Mouse (Mus musculus) liver, adult 2 months (tissue): Measurements from ENCODE around the gene Ptp4a2. TPM values are rescaled to one million over a fixed set of nuclear protein-coding genes. Genes with fewer than 3 reads are reported as not detected.
"Not testable (repeated sequence)": the region's sequence is repeated elsewhere in the genome, so short reads cannot be mapped to it uniquely, and the experiment has no call there.

ENCODE experiments used
- DNase-seq: peaks from one replicate; pipeline ENCODE4 v3.0.0-alpha.2; 2011; ENCODE audit warnings: low read depth, low spot score; ENCODE audit errors: extremely low read depth
- H3K27ac ChIP-seq: fragments of 200-500 bp; replicated peaks from 2 replicates; pipeline ENCODE4 v1.5.1; 2012; ENCODE audit warnings: low read depth, mild to moderate bottlenecking, control low read depth, inconsistent platforms, low read length; ENCODE audit not compliant: insufficient read depth
- H3K27me3 ChIP-seq: fragments of 200-500 bp; 2 replicates; pipeline ENCODE4 v1.6.1; 2012; ENCODE audit warnings: mild to moderate bottlenecking, moderate library complexity, low read length, inconsistent platforms; ENCODE audit not compliant: control insufficient read depth, insufficient read depth
- H3K36me3 ChIP-seq: fragments of 200-500 bp; 2 replicates; pipeline ENCODE4 v1.6.1; 2012; ENCODE audit warnings: low read length, inconsistent platforms; ENCODE audit not compliant: control insufficient read depth, insufficient read depth
- H3K4me1 ChIP-seq: fragments of 200-500 bp; 2 replicates; pipeline ENCODE4 v1.6.1; 2011; ENCODE audit warnings: low read length; ENCODE audit not compliant: control insufficient read depth, insufficient read depth
- H3K4me3 ChIP-seq: fragments of 200-500 bp; 2 replicates; pipeline ENCODE4 v1.5.1; 2011; ENCODE audit warnings: low read depth, mild to moderate bottlenecking, control low read depth, low read length, moderate library complexity; ENCODE audit not compliant: insufficient read depth
- H3K79me2 ChIP-seq: fragments of 200-500 bp; 2 replicates; pipeline ENCODE4 v1.6.1; 2012; ENCODE audit warnings: inconsistent platforms, mild to moderate bottlenecking, low read length, moderate library complexity; ENCODE audit not compliant: control insufficient read depth, insufficient read depth
- H3K9ac ChIP-seq: fragments of 200-500 bp; 2 replicates; pipeline ENCODE4 v1.6.1; 2012; ENCODE audit warnings: low read depth, mild to moderate bottlenecking, control low read depth, inconsistent platforms, low read length
- CTCF ChIP-seq: fragments of 200-500 bp; IDR thresholded peaks from 2 replicates; pipeline ENCODE4 v1.5.1; 2011; ENCODE audit warnings: low read depth, low read length, control low read depth
- POLR2A ChIP-seq: fragments of 200-500 bp; IDR thresholded peaks from 2 replicates; pipeline ENCODE4 v1.6.1; 2011; ENCODE audit warnings: low read length, control low read depth; ENCODE audit not compliant: insufficient read depth; ENCODE audit errors: extremely low read depth
- WGBS: fragments of 180-500 bp; shearing (Covaris S2); methylation state at CpG from one replicate; pipeline ENCODE4 v1.1.7; 2018; 5-methylcytosine and 5-hydroxymethylcytosine counted together
- polyA plus RNA-seq: library from polyadenylated mRNA; depleted of rRNA; stranded (reverse); fragments of >200 nt; gene quantifications from 2 replicates; pipeline ENCODE4 v1.2.3, GENCODE M21; 2012; rRNA removed
- total RNA-seq: library from RNA; depleted of rRNA; stranded (reverse); fragments of >200 nt; gene quantifications from 2 replicates; pipeline ENCODE4 v1.2.3, GENCODE M21; 2014; rRNA removed

Gene Ptp4a2
- total and polyA plus RNA-seq, 2 experiments = 41.1 to 63.4 TPM

GRCm38 (mm10) chr4:129884041-129884930, 73.3 kb downstream of the Ptp4a2 start:
- Histone ChIP-seq H3K27me3 (no peaks in the 10 kb centered on the region), H3K9ac (no peak overlapping the region; the same call in 1 of the 2 replicates), H3K4me3 (no peak overlapping the region), H3K4me1 (peaks cover 7% of the 10 kb centered on the region; the same call in 1 of the 2 replicates), H3K27ac (no peak overlapping the region), H3K36me3 (no peaks in the 10 kb centered on the region), H3K79me2 (no peaks in the 10 kb centered on the region)
- no peak for TF ChIP-seq POLR2A
- no peak for TF ChIP-seq CTCF
- 89% methylated on average over 12 of the region's 12 CpGs for WGBS
- no peak for DNase-seq

GRCm38 (mm10) chr4:129889661-129890060, 78.6 kb downstream of the Ptp4a2 start:
- TF ChIP-seq POLR2A (no peak), CTCF (no peak)
- H3K4me3 ChIP-seq = no peak overlapping the region
- no peaks in the 10 kb centered on the region for H3K4me1 ChIP-seq
- no peaks in the 10 kb centered on the region for H3K79me2 ChIP-seq
- H3K27me3 ChIP-seq = no peaks in the 10 kb centered on the region
- no peak overlapping the region for H3K27ac ChIP-seq
- no peak for DNase-seq
- no peak overlapping the region for H3K9ac ChIP-seq
- H3K36me3 ChIP-seq = no peaks in the 10 kb centered on the region
- 88% methylated on average over 10 of the region's 10 CpGs for WGBS

- TF ChIP-seq CTCF (no peak), POLR2A (no peak)
- Histone ChIP-seq H3K79me2 (no peaks in the 10 kb centered on the region), H3K4me3 (no peak overlapping the region), H3K36me3 (no peaks in the 10 kb centered on the region), H3K4me1 (no peaks in the 10 kb centered on the region), H3K27me3 (no peaks in the 10 kb centered on the region), H3K27ac (no peak overlapping the region), H3K9ac (no peak overlapping the region)
- no peak for DNase-seq
- WGBS = 89% methylated on average over 7 of the region's 7 CpGs
Observed at GRCm38 (mm10) chr4:129890094-129890493, 79.1 kb downstream of the Ptp4a2 start.

GRCm38 (mm10) chr4:129894861-129895260, 83.8 kb downstream of the Ptp4a2 start:
- no peak overlapping the region for H3K4me3 ChIP-seq
- no peak overlapping the region for H3K27ac ChIP-seq
- TF ChIP-seq POLR2A (no peak), CTCF (no peak)
- no peak for DNase-seq
- H3K79me2 ChIP-seq = no peaks in the 10 kb centered on the region
- H3K9ac ChIP-seq = no peak overlapping the region
- H3K27me3 ChIP-seq = no peaks in the 10 kb centered on the region
- H3K4me1 ChIP-seq = no peaks in the 10 kb centered on the region
- no peaks in the 10 kb centered on the region for H3K36me3 ChIP-seq
- 96% methylated on average over 3 of the region's 3 CpGs for WGBS

GRCm38 (mm10) chr4:129898815-129899214, 87.8 kb downstream of the Ptp4a2 start:
- H3K4me1 ChIP-seq, H3K27ac ChIP-seq, H3K36me3 ChIP-seq, H3K4me3 ChIP-seq, H3K9ac ChIP-seq, H3K79me2 ChIP-seq, H3K27me3 ChIP-seq, DNase-seq: not testable (repeated sequence)
- 97% methylated on average over 18 of the region's 18 CpGs for WGBS

Other genes with a start within 250 kb of the Ptp4a2 start
- 0.92 and 1.1 TPM in 2 replicates for gene Lck, start 237.6 kb upstream of the Ptp4a2 start, total RNA-seq
- 1.7 and 1.9 TPM in 2 replicates for gene Lck, start 237.6 kb upstream of the Ptp4a2 start, polyA plus RNA-seq
- 11.8 and 14.4 TPM in 2 replicates for gene Fam167b, start 232.7 kb upstream of the Ptp4a2 start, total RNA-seq
- gene Fam167b, start 232.7 kb upstream of the Ptp4a2 start, polyA plus RNA-seq = 17.5 and 20.3 TPM in 2 replicates
- gene Eif3i, start 210.6 kb upstream of the Ptp4a2 start, total RNA-seq = 170 and 204 TPM in 2 replicates
- gene Eif3i, start 210.6 kb upstream of the Ptp4a2 start, polyA plus RNA-seq = 186 and 205 TPM in 2 replicates
- 65.6 and 67.5 TPM in 2 replicates for gene Tmem234, start 210.6 kb upstream of the Ptp4a2 start, total RNA-seq
- 75.8 and 93.6 TPM in 2 replicates for gene Tmem234, start 210.6 kb upstream of the Ptp4a2 start, polyA plus RNA-seq
- gene Dcdc2b, start 197.0 kb upstream of the Ptp4a2 start, total RNA-seq = 0.54 and 1.6 TPM in 2 replicates
- 1.3 and 1.4 TPM in 2 replicates for gene Dcdc2b, start 197.0 kb upstream of the Ptp4a2 start, polyA plus RNA-seq
- gene Iqcc, start 192.1 kb upstream of the Ptp4a2 start, total RNA-seq = 10.3 and 11.3 TPM in 2 replicates
- gene Iqcc, start 192.1 kb upstream of the Ptp4a2 start, polyA plus RNA-seq = 21.0 and 23.0 TPM in 2 replicates
- gene Ccdc28b, start 187.3 kb upstream of the Ptp4a2 start, total RNA-seq = 9.3 and 9.7 TPM in 2 replicates
- gene Ccdc28b, start 187.3 kb upstream of the Ptp4a2 start, polyA plus RNA-seq = 7.2 and 7.6 TPM in 2 replicates
- gene Txlna, start 170.2 kb upstream of the Ptp4a2 start, total RNA-seq = 8.2 and 10.2 TPM in 2 replicates
- 11.9 and 15.1 TPM in 2 replicates for gene Txlna, start 170.2 kb upstream of the Ptp4a2 start, polyA plus RNA-seq
- gene Kpna6, start 138.5 kb upstream of the Ptp4a2 start, total RNA-seq = 15.1 and 15.6 TPM in 2 replicates
- 17.4 and 19.4 TPM in 2 replicates for gene Kpna6, start 138.5 kb upstream of the Ptp4a2 start, polyA plus RNA-seq
- gene Tmem39b, start 114.4 kb upstream of the Ptp4a2 start, total RNA-seq = 1.5 and 1.8 TPM in 2 replicates
- gene Tmem39b, start 114.4 kb upstream of the Ptp4a2 start, polyA plus RNA-seq = 12.5 and 15.6 TPM in 2 replicates
- gene Khdrbs1, start 68.9 kb upstream of the Ptp4a2 start, total RNA-seq = 12.2 and 12.3 TPM in 2 replicates
- gene Khdrbs1, start 68.9 kb upstream of the Ptp4a2 start, polyA plus RNA-seq = 6.9 and 7.9 TPM in 2 replicates
- gene Spocd1, start 118.0 kb downstream of the Ptp4a2 start, total RNA-seq = not detected in 2 replicates
- not detected in 2 replicates for gene Spocd1, start 118.0 kb downstream of the Ptp4a2 start, polyA plus RNA-seq
- gene Adgrb2, start 173.7 kb downstream of the Ptp4a2 start, total RNA-seq = 0.07 TPM in 1 of 2 replicates, not detected in the other
- 0.06 TPM in 1 of 2 replicates, not detected in the other for gene Adgrb2, start 173.7 kb downstream of the Ptp4a2 start, polyA plus RNA-seq
- gene Col16a1, start 236.6 kb downstream of the Ptp4a2 start, total RNA-seq = 1.9 and 2.4 TPM in 2 replicates
- 1.9 and 2.0 TPM in 2 replicates for gene Col16a1, start 236.6 kb downstream of the Ptp4a2 start, polyA plus RNA-seq